Mouse (Mus musculus): ENCODE data around the gene A730071L15Rik.
A peak's percentile ranks its signal among the peaks of the same experiment; 100 is the strongest.

A730071L15Rik gene

GRCm38 (mm10) chr11:6184202-6184935 lies 15.5 kb upstream of the A730071L15Rik start:
- DNase-seq, result peak in 1 of 2 experiments; percentile 37

- DNase-seq, result no peak
These were observed 12.4 kb upstream of the A730071L15Rik start for GRCm38 (mm10) chr11:6187399-6187798.

- DNase-seq, result peak; percentile 64 to 80
These were observed 12.0 kb upstream of the A730071L15Rik start for GRCm38 (mm10) chr11:6187878-6188277.

- DNase-seq, result no peak
These were observed 3.0 kb upstream of the A730071L15Rik start for GRCm38 (mm10) chr11:6196780-6197179.

- no peak for DNase-seq
These were observed 1.4 kb upstream of the A730071L15Rik start for GRCm38 (mm10) chr11:6198449-6198848.

GRCm38 (mm10) chr11:6200087-6200569 lies 299 bp downstream of the A730071L15Rik start, which contains the start of gene Nudcd3:
Nudcd3 (minus strand) TSS chr11:6200415.
- DNase-seq, result peak; percentile 74 to 83

DNA sequence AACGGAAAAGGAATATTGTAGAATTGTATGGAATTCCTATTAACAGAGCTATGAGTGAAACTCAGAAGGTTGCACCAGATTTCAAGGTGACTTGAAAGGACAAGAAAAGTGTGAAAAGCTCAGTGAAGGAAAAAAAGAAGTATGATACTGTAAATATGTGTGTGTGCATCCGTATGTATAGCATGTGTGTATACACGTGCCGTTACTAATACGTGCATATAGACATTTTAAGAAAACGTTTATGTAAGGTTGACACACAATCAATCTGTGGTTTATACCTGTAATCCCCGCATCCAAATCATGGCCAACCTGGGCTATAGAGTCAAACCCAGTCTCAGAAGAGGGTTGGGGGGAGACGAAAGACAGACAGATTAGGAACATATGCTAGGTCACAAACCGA lies 741 bp downstream of the A730071L15Rik start:
- no peak for DNase-seq

DNA sequence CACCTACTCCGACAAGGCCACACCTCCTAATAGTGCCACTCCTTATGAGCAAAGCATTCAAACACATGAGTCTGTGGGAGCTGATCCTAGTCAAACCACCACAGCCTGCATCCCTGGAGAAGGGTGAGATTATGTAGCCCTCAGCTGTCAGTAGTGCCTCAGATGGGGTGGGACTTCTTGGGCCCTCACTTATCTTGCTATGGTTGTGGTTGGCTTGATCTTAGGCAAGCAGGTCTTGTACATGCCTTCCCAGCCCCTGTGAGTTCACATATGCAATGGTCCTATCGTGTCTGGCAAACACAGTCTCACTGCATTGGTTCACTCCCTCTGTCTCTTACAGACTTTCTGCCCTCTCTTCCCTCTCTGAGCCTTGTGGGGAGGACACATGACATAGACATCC lies 7.3 kb downstream of the A730071L15Rik start:
- no peak for DNase-seq

DNA sequence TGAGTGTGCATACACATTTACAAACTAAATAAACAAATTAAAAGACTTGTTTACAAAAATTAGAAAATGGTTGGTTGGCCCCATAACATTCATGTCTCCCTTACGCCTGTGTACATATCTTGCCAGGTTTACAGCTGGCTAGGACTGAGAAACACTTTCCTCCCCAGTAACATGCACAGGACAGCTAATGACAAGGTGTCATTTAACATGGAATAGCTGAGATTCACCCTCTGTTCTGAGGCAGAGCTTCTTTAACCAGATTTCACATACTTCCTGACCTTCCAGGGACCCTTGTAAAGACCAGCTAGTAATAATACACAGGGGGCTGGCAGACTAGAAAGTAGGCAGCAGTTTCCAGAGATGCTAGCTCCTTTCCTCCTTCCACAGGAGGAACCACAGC lies 8.3 kb downstream of the A730071L15Rik start:
- no peak for DNase-seq

- no peak for DNase-seq
These were observed 17.0 kb downstream of the A730071L15Rik start for GRCm38 (mm10) chr11:6216834-6217233.

- DNase-seq, result no peak
These were observed 18.5 kb downstream of the A730071L15Rik start for GRCm38 (mm10) chr11:6218189-6218896.

GRCm38 (mm10) chr11:6219967-6220366 lies 20.1 kb downstream of the A730071L15Rik start:
- DNase-seq, result no peak

DNA sequence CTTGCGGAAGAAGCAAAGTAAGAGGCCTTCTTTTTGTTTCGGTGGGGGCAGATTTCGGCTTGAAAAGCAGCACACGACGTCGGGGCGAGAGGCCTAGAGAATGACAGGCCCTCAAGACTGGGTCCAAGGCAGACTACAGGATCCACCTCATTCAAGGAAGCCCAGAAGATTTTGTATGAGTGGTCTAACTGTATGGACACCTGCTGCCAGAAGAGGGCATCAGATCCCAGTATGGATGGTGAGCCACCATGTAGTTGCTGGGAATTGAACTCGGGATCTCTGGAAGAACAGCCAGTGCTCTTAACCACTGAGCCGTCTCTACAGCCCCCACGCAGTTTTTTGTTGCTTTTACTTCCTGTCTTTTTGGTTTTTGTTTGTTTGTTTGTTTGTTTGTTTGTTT lies 22.4 kb downstream of the A730071L15Rik start:
- DNase-seq, result no peak

- DNase-seq, result no peak
These were observed 24.9 kb downstream of the A730071L15Rik start for GRCm38 (mm10) chr11:6224541-6225229.

- no peak for DNase-seq
These were observed 30.2 kb downstream of the A730071L15Rik start, which contains the start of gene Npc1l1 for GRCm38 (mm10) chr11:6230012-6230411. Npc1l1 (minus strand) TSS chr11:6230143.

DNA sequence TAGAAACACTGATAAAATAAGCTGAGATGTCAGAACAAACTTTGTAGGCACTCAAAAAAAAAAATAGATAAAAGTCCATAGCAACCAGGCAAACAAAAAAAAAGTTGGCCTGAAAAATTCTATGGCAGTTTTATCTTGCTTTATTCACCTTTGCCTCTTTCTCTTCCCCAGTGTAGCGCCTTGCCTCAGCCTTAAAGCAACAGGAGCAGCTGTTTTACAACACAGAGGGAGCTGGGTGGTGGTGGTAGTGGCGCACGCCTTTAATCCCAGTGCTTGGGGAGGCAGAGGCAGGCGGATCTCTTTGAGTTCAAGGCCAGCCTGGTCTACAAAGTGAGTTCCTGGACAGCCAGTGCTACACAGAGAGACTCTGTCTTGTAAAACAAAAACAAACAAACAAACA lies 33.2 kb downstream of the A730071L15Rik start:
- DNase-seq, result no peak

- no peak for DNase-seq
These were observed 44.9 kb downstream of the A730071L15Rik start for GRCm38 (mm10) chr11:6244707-6245106.
